Comparison of ENCODE assay signal across 13 mouse cellular contexts in the genomic region with DNA sequence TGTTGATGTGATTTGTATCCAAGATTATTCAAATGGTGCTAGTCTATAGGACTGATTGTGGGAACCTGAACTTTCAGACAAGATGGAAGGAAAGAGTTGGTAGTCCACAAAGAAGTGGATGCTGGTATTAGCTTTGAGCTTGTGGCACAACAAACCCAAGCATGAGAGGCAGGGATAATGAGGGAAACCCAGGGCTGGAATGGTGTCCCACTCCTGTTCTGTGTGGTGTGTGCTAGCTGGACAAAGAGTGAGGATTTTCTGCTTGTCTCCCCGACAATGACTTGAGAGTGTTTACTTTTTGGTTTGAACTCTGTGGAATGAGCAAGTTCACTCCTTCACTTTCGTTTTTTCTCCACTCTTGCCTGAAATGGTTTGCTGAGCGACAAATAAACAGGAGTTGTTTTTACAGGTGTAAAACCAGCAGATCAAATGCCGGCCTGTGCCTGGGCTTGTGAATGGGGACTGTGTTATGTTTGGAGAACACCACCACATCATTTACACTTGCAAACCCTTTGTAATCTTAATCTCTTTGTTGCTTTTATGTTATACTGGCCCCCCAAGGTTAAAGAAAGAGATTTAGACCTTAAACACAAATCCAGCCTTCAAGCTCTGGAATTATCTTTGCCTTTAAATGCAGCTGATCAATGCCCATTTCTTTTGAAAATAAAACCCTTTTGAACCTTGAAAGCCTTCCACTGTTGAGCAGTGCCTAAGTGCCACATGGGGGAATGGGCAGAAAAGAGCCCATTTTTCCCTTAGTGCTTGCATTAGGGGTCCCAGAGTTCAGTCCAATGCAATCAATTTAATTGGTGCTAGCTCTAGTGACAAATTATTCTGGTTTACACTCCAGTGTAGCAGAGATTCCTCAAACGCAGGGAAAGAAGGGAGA.
DNase-seq lines count a peak whose midpoint lies in the region; ATAC-seq lines count a peak whose summit lies in the region.
"Had no signal": no experiment of that assay in that cellular context is flagged by ENCODE, and none has a peak within 500 bp of the region (broad histone marks: within the 10 kb centered on the region; RNA-seq: fewer than 3 reads in every experiment).

No protein-coding gene starts in this region.

- DNase-seq in heart, adult 11 months = peak; percentile 67
- no peak for DNase-seq in heart, adult 8-10 months (ENCODE audit: low spot score)
- peak; percentile 15 for DNase-seq in midbrain, embryonic 14.5 days
- DNase-seq in right cerebral cortex, postnatal 10 days (ENCODE audit: low spot score in 2 of 2) = no peak
- DNase-seq in cerebellum, adult 11-12 months = no peak
- no peak for DNase-seq in spleen, postnatal 4 days (ENCODE audit: low spot score in 2 of 2)
- DNase-seq: cerebellum, postnatal 25 days; kidney, postnatal 36 days; thymus, adult 2 months had no signal

- H3K27me3 ChIP-seq in midbrain, embryonic 14.5 days (ENCODE audit: control insufficient read depth, insufficient read depth, low read length) = no peaks in the 10 kb centered on the region; the same call in 1 of the 2 replicates
- no peaks in the 10 kb centered on the region for H3K27me3 ChIP-seq in midbrain, embryonic 15.5 days (replicated peaks)
- H3K27me3 ChIP-seq in forebrain, embryonic 13.5 days = no peaks in the 10 kb centered on the region
- H3K27me3 ChIP-seq: megakaryocyte, embryonic 14.5 days; neural tube, embryonic 12.5 days had no signal

- no peaks in the 10 kb centered on the region for H3K36me3 ChIP-seq in midbrain, embryonic 14.5 days (ENCODE audit: control insufficient read depth, insufficient read depth, low read length)
- H3K36me3 ChIP-seq in midbrain, embryonic 15.5 days (replicated peaks) = no peaks in the 10 kb centered on the region
- no peaks in the 10 kb centered on the region for H3K36me3 ChIP-seq in forebrain, embryonic 13.5 days (ENCODE audit: poor library complexity, severe bottlenecking)
- H3K36me3 ChIP-seq: neural tube, embryonic 12.5 days had no signal

- ATAC-seq in midbrain, embryonic 14.5 days (ENCODE audit: low FRiP score, low TSS enrichment) = no peak
- no peak for ATAC-seq in midbrain, embryonic 15.5 days (replicated peaks)
- ATAC-seq in forebrain, embryonic 13.5 days = peak; percentile 85

- no peak overlapping the region for H3K9ac ChIP-seq in midbrain, embryonic 14.5 days (replicated peaks; ENCODE audit: low read length)
- H3K9ac ChIP-seq in midbrain, embryonic 15.5 days = no peak overlapping the region
- H3K9ac ChIP-seq in forebrain, embryonic 13.5 days = no peak overlapping the region
- H3K9ac ChIP-seq: neural tube, embryonic 12.5 days had no signal

- no peak overlapping the region for H3K27ac ChIP-seq in midbrain, embryonic 14.5 days (replicated peaks; ENCODE audit: low read depth, low read length)
- no peak overlapping the region for H3K27ac ChIP-seq in midbrain, embryonic 15.5 days
- H3K27ac ChIP-seq in forebrain, embryonic 13.5 days = no peak overlapping the region
- H3K27ac ChIP-seq: neural tube, embryonic 12.5 days had no signal

- H3K4me1 ChIP-seq in midbrain, embryonic 14.5 days (ENCODE audit: control insufficient read depth, insufficient read depth, low read length) = no peaks in the 10 kb centered on the region; the same call in 1 of the 2 replicates
- no peaks in the 10 kb centered on the region for H3K4me1 ChIP-seq in midbrain, embryonic 15.5 days
- H3K4me1 ChIP-seq in forebrain, embryonic 13.5 days = peaks cover 17% of the 10 kb centered on the region
- H3K4me1 ChIP-seq: neural tube, embryonic 12.5 days had no signal

- H3K4me2 ChIP-seq in midbrain, embryonic 14.5 days (ENCODE audit: low read length) = no peak overlapping the region
- no peak overlapping the region for H3K4me2 ChIP-seq in midbrain, embryonic 15.5 days
- H3K4me2 ChIP-seq in forebrain, embryonic 13.5 days = no peak overlapping the region
- H3K4me2 ChIP-seq: neural tube, embryonic 12.5 days had no signal

- H3K9me3 ChIP-seq in midbrain, embryonic 14.5 days (ENCODE audit: control insufficient read depth, low read length) = no peaks in the 10 kb centered on the region
- no peaks in the 10 kb centered on the region for H3K9me3 ChIP-seq in midbrain, embryonic 15.5 days
- no peaks in the 10 kb centered on the region for H3K9me3 ChIP-seq in forebrain, embryonic 13.5 days (replicated peaks)
- H3K9me3 ChIP-seq: neural tube, embryonic 12.5 days had no signal

- no peak overlapping the region for H3K4me3 ChIP-seq in midbrain, embryonic 14.5 days (replicated peaks; ENCODE audit: low read depth, low read length)
- no peak overlapping the region for H3K4me3 ChIP-seq in midbrain, embryonic 15.5 days
- H3K4me3 ChIP-seq in forebrain, embryonic 13.5 days = no peak overlapping the region
- H3K4me3 ChIP-seq: megakaryocyte, embryonic 14.5 days; neural tube, embryonic 12.5 days had no signal

- 17% methylated on average over 5 of the region's 5 CpGs for WGBS in midbrain, embryonic 14.5 days
- 12% methylated on average over 5 of the region's 5 CpGs for WGBS in midbrain, embryonic 15.5 days
- WGBS in forebrain, embryonic 13.5 days = 4% methylated on average over 5 of the region's 5 CpGs

Comparison
In these comparisons a context has a peak if more than half of its experiments do, and no peak if none do; other contexts are left out.
1. DNase-seq: peak in heart, adult 11 months (single experiment) and midbrain, embryonic 14.5 days (single experiment); none in heart, adult 8-10 months (single experiment), right cerebral cortex, postnatal 10 days (0 of 2), cerebellum, adult 11-12 months (single experiment) and spleen, postnatal 4 days (0 of 2).